Mouse (Mus musculus): Measurements from ENCODE around the gene Fam178b. TPM values are rescaled to one million over a fixed set of nuclear protein-coding genes. Genes with fewer than 3 reads are reported as not detected.

The Fam178b gene
- polyA plus RNA-seq, 1 experiment from 2014 or later, result 0.87 TPM

DNA sequence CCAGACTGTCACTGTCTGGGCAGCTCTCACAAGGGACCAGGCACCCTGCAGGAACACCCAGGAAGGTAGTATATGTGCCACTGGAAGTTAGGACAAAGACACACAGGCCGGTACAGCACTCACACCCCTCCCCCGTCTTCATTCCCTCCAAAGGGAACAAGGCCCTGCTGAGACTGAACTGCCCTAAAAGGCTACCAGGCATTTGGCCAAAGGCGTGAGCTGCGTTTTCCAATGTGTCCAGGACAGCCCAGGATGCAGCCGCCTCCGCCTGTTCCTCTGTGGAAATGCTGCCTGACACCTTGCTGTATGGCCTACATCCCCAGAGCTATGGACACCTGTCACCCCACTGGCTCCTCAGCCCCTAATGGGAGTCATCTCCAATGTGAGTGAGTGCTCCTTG is 93.5 kb downstream of the Fam178b start:
- Histone ChIP-seq H3K4me1 (replicated peaks; ENCODE audit: control insufficient read depth, insufficient read depth, low read length) (0 out of 2 replicates have a peak, but pooled peaks cover 8% of the 10 kb centered on the region), H3K4me2 (replicated peaks; ENCODE audit: low read depth) (no peak overlapping the region), H3K9ac (ENCODE audit: low read depth, low read length) (no peak overlapping the region), H3K9me3 (ENCODE audit: control insufficient read depth) (no peaks in the 10 kb centered on the region), H3K4me3 (ENCODE audit: low read depth, low read length) (no peak overlapping the region), H3K36me3 (ENCODE audit: control insufficient read depth, insufficient read depth) (no peaks in the 10 kb centered on the region), H3K27ac (ENCODE audit: low read depth, low read length) (peak overlapping the region; percentile 57; the same call in 1 of the 2 replicates), H3K27me3 (replicated peaks; ENCODE audit: control insufficient read depth, insufficient read depth, low read length) (no peaks in the 10 kb centered on the region)
- TF ChIP-seq CTCF (IDR thresholded peaks at IDR 0.05; ENCODE audit: low read depth), result no peak
- peak; percentile 46; the same call in 1 of the 2 replicates for ATAC-seq
- WGBS, result 62% methylated on average over 6 of the region's 6 CpGs

DNA sequence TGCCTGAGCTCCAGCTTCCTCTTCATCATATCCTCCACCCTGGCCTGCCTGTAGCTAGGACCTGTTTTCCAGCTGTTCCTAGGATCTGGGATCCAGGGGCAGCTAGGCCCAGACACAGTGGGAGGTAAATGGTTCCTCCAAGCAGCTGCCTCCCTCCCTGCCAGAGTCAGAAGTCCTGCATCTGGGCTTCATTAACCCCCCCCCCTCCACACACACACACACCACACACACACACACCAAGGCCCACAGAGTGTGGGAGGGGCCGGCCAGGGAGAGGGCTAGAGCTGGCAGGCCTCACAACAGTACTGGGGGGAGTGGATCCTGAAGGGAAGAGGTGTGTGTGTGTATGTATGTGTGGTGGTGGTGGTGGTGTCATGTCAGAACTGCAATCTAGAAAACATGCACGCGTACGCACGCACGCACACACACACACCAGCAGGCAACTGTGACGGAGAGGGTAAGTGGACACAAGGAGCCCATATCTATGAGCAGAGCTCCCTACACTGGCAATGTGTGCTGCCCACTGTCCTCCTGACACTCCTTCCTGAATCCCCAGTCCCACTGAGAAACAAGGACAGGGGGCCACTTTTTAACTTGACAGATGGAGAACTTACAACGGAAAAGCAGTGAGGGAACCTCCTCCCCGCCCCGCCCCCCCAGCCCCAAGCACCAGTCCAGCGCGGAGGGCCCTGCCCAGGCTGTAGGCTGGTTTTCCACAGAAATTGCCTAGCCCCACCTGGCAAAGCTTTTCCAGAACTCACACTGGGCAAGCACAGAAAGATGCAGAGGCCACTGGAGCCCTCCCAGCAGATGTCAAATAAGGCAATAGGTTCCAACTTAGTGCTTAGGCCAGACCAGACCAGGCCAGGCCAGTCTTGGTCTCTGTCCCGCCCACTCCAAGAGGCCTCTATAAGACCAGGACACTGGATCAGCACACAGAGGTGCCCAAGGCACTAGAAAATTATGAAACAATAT is 94.2 kb downstream of the Fam178b start:
- no peaks in the 10 kb centered on the region for H3K27me3 ChIP-seq (replicated peaks; ENCODE audit: control insufficient read depth, insufficient read depth, low read length)
- H3K27ac ChIP-seq (ENCODE audit: low read depth, low read length), result peak overlapping the region; percentile 57
- no peak overlapping the region for H3K9ac ChIP-seq (ENCODE audit: low read depth, low read length)
- H3K4me1 ChIP-seq (replicated peaks; ENCODE audit: control insufficient read depth, insufficient read depth, low read length), result 0 out of 2 replicates have a peak, but pooled peaks cover 8% of the 10 kb centered on the region
- H3K4me2 ChIP-seq (replicated peaks; ENCODE audit: low read depth), result 0 out of 2 replicates have a peak overlapping the region, but pooled peaks have one; percentile 9
- no peaks in the 10 kb centered on the region for H3K9me3 ChIP-seq (ENCODE audit: control insufficient read depth)
- TF ChIP-seq CTCF (IDR thresholded peaks at IDR 0.05; ENCODE audit: low read depth), result no peak
- H3K36me3 ChIP-seq (ENCODE audit: control insufficient read depth, insufficient read depth), result no peaks in the 10 kb centered on the region
- ATAC-seq, result peak; percentile 37
- no peak overlapping the region for H3K4me3 ChIP-seq (ENCODE audit: low read depth, low read length)
- WGBS, result 58% methylated on average over 13 of the region's 13 CpGs

DNA sequence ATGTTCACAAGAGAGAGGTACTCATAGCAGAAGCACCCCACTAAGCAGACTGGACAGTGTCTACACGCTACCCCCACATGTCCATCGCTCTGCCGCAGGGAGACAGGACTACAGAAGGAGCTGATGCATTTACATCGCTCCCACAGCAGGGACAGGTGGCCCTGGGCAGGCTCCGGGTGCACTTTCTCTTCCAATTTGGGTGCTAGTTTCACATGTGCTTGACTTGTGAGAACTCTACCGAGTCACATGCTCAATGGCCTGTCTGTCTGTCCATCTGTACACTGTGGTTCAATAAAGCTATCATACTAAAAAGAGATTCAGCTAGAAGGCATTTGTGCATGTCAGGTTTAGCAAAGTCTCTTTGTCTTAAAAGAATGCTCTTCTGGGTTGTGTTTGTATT is 95.1 kb downstream of the Fam178b start:
- H3K4me1 ChIP-seq (replicated peaks; ENCODE audit: control insufficient read depth, insufficient read depth, low read length), result 0 out of 2 replicates have a peak, but pooled peaks cover 8% of the 10 kb centered on the region
- no peak overlapping the region for H3K9ac ChIP-seq (ENCODE audit: low read depth, low read length)
- no peak overlapping the region for H3K27ac ChIP-seq (ENCODE audit: low read depth, low read length)
- WGBS, result 90% methylated on average over 6 of the region's 6 CpGs
- H3K27me3 ChIP-seq (replicated peaks; ENCODE audit: control insufficient read depth, insufficient read depth, low read length), result no peaks in the 10 kb centered on the region
- TF ChIP-seq CTCF (IDR thresholded peaks at IDR 0.05; ENCODE audit: low read depth), result no peak
- H3K4me3 ChIP-seq (ENCODE audit: low read depth, low read length), result no peak overlapping the region
- H3K36me3 ChIP-seq (ENCODE audit: control insufficient read depth, insufficient read depth), result no peaks in the 10 kb centered on the region
- no peak for ATAC-seq
- H3K4me2 ChIP-seq (replicated peaks; ENCODE audit: low read depth), result no peak overlapping the region
- no peaks in the 10 kb centered on the region for H3K9me3 ChIP-seq (ENCODE audit: control insufficient read depth)

DNA sequence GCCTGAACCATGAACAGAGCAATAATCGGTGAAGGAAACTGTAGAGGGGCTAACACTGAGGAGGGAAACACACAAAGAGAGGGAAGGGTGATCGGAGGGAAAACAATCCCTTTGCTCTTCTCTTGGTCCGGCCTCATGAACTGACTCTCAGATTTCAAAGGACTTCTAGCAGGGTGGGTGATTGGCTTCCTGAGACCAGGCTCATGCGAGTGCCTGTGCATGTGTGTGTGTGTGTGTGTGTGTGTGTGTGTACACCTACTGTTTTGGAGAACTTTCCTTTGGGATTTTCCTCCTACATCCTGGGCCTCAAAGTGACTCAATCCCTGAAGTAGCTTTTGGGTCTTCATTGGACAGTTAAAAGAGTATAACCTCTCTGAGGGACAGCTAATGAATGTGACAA is 96.7 kb downstream of the Fam178b start:
- Histone ChIP-seq H3K4me3 (ENCODE audit: low read depth, low read length) (no peak overlapping the region), H3K9me3 (ENCODE audit: control insufficient read depth) (no peaks in the 10 kb centered on the region), H3K4me2 (replicated peaks; ENCODE audit: low read depth) (no peak overlapping the region), H3K9ac (ENCODE audit: low read depth, low read length) (no peak overlapping the region), H3K4me1 (replicated peaks; ENCODE audit: control insufficient read depth, insufficient read depth, low read length) (0 out of 2 replicates have a peak, but pooled peaks cover 8% of the 10 kb centered on the region), H3K27ac (ENCODE audit: low read depth, low read length) (no peak overlapping the region), H3K27me3 (replicated peaks; ENCODE audit: control insufficient read depth, insufficient read depth, low read length) (no peaks in the 10 kb centered on the region), H3K36me3 (ENCODE audit: control insufficient read depth, insufficient read depth) (no peaks in the 10 kb centered on the region)
- ATAC-seq, result no peak
- 69% methylated on average over 4 of the region's 4 CpGs for WGBS
- no peak for TF ChIP-seq CTCF (IDR thresholded peaks at IDR 0.05; ENCODE audit: low read depth)

DNA sequence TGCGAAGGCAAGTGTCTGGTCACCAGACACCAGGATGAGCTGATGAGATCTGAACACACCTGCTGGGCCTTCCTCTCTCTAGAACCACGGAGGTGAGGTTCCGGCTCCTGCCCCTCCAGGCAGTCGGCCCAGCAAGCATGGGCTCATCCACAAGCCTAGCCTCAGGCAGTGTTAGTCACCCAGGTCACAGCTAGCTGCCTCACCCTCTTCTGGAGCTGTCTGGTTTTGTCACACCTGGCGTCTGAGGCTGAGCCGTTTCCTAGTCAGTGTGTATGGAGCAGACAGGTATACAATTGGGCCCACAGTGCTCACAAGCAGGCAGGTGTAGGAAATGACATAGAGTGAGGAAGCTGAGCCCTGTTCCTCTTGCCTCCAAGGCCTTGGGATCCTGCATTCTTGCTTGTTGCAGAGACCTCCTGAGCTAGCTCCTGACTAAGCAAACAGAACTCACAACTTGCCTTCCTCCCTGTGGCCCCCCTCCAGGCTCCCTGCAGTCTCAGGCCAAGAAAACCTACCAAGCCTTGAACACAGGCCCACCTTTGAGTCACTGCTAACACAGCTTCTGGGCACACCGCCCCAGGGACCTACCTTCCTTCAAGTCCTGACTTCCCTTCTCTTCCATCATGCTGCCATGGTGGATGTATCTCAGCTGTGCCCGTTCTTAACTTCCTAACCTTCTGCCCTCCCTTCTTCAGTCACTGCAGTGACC is 99.4 kb downstream of the Fam178b start:
- 71% methylated on average over 8 of the region's 8 CpGs for WGBS
- no peak overlapping the region for H3K27ac ChIP-seq (ENCODE audit: low read depth, low read length)
- peaks cover 8% of the 10 kb centered on the region; the same call in 1 of the 2 replicates for H3K4me1 ChIP-seq (replicated peaks; ENCODE audit: control insufficient read depth, insufficient read depth, low read length)
- H3K9ac ChIP-seq (ENCODE audit: low read depth, low read length), result no peak overlapping the region
- H3K4me2 ChIP-seq (replicated peaks; ENCODE audit: low read depth), result no peak overlapping the region
- 0 out of 2 replicates have a peak, but pooled peaks have one; percentile 18 for ATAC-seq
- TF ChIP-seq CTCF (IDR thresholded peaks at IDR 0.05; ENCODE audit: low read depth), result no peak
- no peaks in the 10 kb centered on the region for H3K36me3 ChIP-seq (ENCODE audit: control insufficient read depth, insufficient read depth)
- no peaks in the 10 kb centered on the region for H3K9me3 ChIP-seq (ENCODE audit: control insufficient read depth)
- no peak overlapping the region for H3K4me3 ChIP-seq (ENCODE audit: low read depth, low read length)
- H3K27me3 ChIP-seq (replicated peaks; ENCODE audit: control insufficient read depth, insufficient read depth, low read length), result no peaks in the 10 kb centered on the region

DNA sequence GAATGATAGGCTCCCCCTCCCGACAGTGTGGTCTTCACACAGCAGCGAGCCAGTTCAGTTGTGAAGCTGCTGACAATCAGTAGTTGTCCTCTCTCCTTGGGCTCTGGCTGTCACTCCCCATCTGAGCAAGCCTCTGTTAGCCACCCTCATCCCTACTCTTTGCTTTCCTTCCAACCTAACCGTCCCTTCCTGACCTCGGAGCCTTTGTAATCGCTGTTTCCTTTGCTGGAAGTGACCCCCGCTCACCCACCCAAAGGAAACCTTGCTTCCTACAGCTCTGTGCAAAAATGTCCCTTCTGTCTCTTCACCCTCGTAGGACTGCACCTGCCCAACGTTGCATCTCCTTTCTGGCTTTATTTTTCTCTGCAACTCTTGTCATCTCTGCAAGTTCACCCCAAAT is 100.8 kb downstream of the Fam178b start:
- Histone ChIP-seq H3K4me1 (replicated peaks; ENCODE audit: control insufficient read depth, insufficient read depth, low read length) (peaks cover 16% of the 10 kb centered on the region), H3K4me2 (replicated peaks; ENCODE audit: low read depth) (no peak overlapping the region), H3K27ac (ENCODE audit: low read depth, low read length) (no peak overlapping the region), H3K9me3 (ENCODE audit: control insufficient read depth) (no peaks in the 10 kb centered on the region), H3K9ac (ENCODE audit: low read depth, low read length) (no peak overlapping the region), H3K27me3 (replicated peaks; ENCODE audit: control insufficient read depth, insufficient read depth, low read length) (no peaks in the 10 kb centered on the region), H3K4me3 (ENCODE audit: low read depth, low read length) (no peak overlapping the region), H3K36me3 (ENCODE audit: control insufficient read depth, insufficient read depth) (no peaks in the 10 kb centered on the region)
- WGBS, result 79% methylated on average over 8 of the region's 8 CpGs
- no peak for TF ChIP-seq CTCF (IDR thresholded peaks at IDR 0.05; ENCODE audit: low read depth)
- ATAC-seq, result no peak

All from intestine, postnatal 0 days (tissue).